In the genomic region with DNA sequence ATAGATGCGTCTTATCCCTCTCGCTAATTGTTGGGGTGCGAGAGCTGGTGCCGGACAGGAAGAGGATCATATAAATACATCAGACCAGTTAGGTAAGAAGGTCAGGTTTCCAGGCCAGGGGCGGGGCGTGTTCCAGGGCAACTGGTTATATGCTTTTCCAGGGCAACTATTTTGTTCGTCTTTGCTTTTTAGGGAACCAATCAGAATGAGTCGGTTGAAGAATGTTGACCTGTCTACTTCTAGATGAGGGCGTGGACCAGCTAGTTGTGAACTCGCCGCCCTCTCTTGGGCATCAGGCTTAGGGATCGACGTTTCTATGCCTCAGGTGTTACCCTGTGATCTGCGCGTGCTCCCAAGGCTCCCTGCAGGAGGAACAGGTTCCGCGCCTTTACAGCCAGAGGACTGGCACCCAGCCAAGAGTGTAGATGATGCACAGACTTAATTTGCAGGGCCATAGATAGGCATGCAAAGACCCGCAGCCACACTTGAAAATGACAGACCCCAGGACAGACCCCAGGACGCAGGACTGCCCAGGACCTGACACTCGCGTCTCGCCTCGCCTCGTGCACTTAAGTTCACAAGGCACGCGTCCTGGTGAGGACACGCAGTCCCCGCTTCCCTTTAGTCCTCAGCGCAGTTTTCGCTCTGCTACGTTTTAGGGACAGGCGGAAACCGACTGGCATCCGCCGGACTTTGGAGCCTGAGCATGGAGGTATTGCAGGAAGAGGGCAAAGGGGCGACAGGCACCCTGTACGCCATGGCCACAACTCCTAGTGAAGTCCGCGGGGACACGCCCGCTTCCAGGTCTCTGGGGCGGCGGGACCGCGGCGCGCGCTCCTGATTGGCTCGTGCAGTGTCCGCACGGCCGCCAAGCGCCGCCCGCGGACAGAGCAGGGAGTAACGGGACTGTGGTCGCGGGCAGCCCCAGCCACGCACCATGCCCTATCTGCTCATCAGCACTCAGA, we compare ENCODE assay signal across 8 mouse cellular contexts. TPM values are rescaled to one million over a fixed set of nuclear protein-coding genes. Genes with fewer than 3 reads are reported as not detected.
DNase-seq lines count a peak whose midpoint lies in the region; ATAC-seq and TF ChIP-seq lines count a peak whose summit lies in the region.

A gene (plus strand): TSS at position 873 of the 965 bp plus-strand sequence.

- no peak for TF ChIP-seq EP300 in heart, postnatal 0 days (IDR thresholded peaks at IDR 0.05; ENCODE audit: low read depth)

- peak within 1 kb of the TSS; percentile 22; the same call in 1 of the 2 replicates for H3K9ac ChIP-seq in heart, postnatal 0 days (replicated peaks; ENCODE audit: low read depth, low read length)

- peak; percentile 13 to 31 for DNase-seq in frontal cortex, postnatal 36 days (ENCODE audit: low spot score in 2 of 2)
- no peak for DNase-seq in frontal cortex, postnatal 10 days (ENCODE audit: low spot score in 2 of 2)
- peak; percentile 48 for DNase-seq in brain, adult 2 months (ENCODE audit: low read depth, low spot score)
- peak; percentile 38 for DNase-seq in heart, postnatal 0 days (ENCODE audit: low spot score)
- peak; percentile 88 for DNase-seq in kidney, postnatal 14 days
- peak; percentile 76 for DNase-seq in lung, postnatal 36 days
- peak; percentile 48 for DNase-seq in retina, postnatal 7 days (ENCODE audit: low read depth, low spot score)

- H3K4me3 ChIP-seq in heart, postnatal 0 days (ENCODE audit: low read depth, low read length): peak within 1 kb of the TSS; percentile 53

- H3K27ac ChIP-seq in heart, postnatal 0 days (ENCODE audit: low read depth): no peak within 1 kb of the TSS

- no peaks in the 10 kb centered on the region for H3K9me3 ChIP-seq in heart, postnatal 0 days (replicated peaks; ENCODE audit: control insufficient read depth, low read length)

- WGBS in heart, postnatal 0 days: under 1% methylated on average over 60 of the region's 60 CpGs

- peak; percentile 9 for TF ChIP-seq CTCF in heart, postnatal 0 days (IDR thresholded peaks at IDR 0.05; ENCODE audit: low read depth)

- H3K4me1 ChIP-seq in heart, postnatal 0 days (ENCODE audit: control insufficient read depth, insufficient read depth): peaks cover 5% of the 10 kb centered on the region

- peak; percentile 91 for ATAC-seq in erythroid progenitor cell, adult 5-6 weeks (replicated peaks; ENCODE audit: low FRiP score, poor library complexity, severe bottlenecking)
- peak; percentile 84 for ATAC-seq in heart, postnatal 0 days (ENCODE audit: insufficient read depth, low read depth)

- H3K36me3 ChIP-seq in heart, postnatal 0 days (replicated peaks; ENCODE audit: control insufficient read depth, insufficient read depth, low read length): no peaks in the 10 kb centered on the region

- H3K4me2 ChIP-seq in heart, postnatal 0 days (ENCODE audit: low read depth, low read length): peak within 1 kb of the TSS; percentile 85

- peaks cover 9% of the 10 kb centered on the region; the same call in 1 of the 2 replicates for H3K27me3 ChIP-seq in heart, postnatal 0 days (ENCODE audit: control insufficient read depth, insufficient read depth, low read length)

RNA-seq across cellular contexts. Expression of the gene that starts here (rescaled TPM):
- total RNA-seq in erythroid progenitor cell, adult 5-6 weeks (2015; ENCODE audit: low replicate concordance): not detected in 2 replicates
- total RNA-seq in erythroid progenitor cell, adult 5-6 weeks (2017; ENCODE audit: low replicate concordance): not detected in 2 replicates
- 1.5 and 12.0 TPM in 2 replicates for total RNA-seq in heart, postnatal 0 days (2014; rRNA removed; ENCODE audit: low replicate concordance)
- polyA plus RNA-seq in heart, postnatal 0 days (2015; fragmentation: Nextera tagmentation; extraction: Ambion mirVana): 5.6 and 5.7 TPM in 2 replicates

Comparison
In these comparisons a context has a peak if more than half of its experiments do, and no peak if none do; other contexts are left out.
1. DNase-seq: peak in frontal cortex, postnatal 36 days (2 of 2), brain, adult 2 months (single experiment), heart, postnatal 0 days (single experiment), kidney, postnatal 14 days (single experiment), lung, postnatal 36 days (single experiment) and retina, postnatal 7 days (single experiment); none in frontal cortex, postnatal 10 days (0 of 2).
2. Peak in ATAC-seq in erythroid progenitor cell, adult 5-6 weeks; RNA of the gene not detected or under 1 TPM.